Mouse (Mus musculus): ENCODE measurements around the gene Ube2q2.
A peak's percentile ranks its signal among the peaks of the same experiment; 100 is the strongest.
"Not testable (repeated sequence)": the region's sequence is repeated elsewhere in the genome, so short reads cannot be mapped to it uniquely, and the experiment has no call there.

GRCm38 (mm10) chr9:55252097-55252496 is 103.4 kb downstream of the Ube2q2 start:
- TF ChIP-seq CTCF (IDR thresholded peaks at IDR 0.05; ENCODE audit: extremely low read depth, insufficient read length, insufficient replicate concordance, low read depth, low read length), result 0 out of 2 replicates have a peak, but pooled peaks have one; percentile 25
- not testable (repeated sequence) for TF ChIP-seq POLR2A (IDR thresholded peaks at IDR 0.05; ENCODE audit: low read depth, low read length)
